Mouse (Mus musculus): ENCODE results near the gene Grb10. TPM values are rescaled to one million over a fixed set of nuclear protein-coding genes. Genes with fewer than 3 reads are reported as not detected.
A peak's percentile ranks its signal among the peaks of the same experiment; 100 is the strongest.

Gene Grb10
- polyA plus RNA-seq, 1 experiment: 38.2 TPM

- no peak for DNase-seq (ENCODE audit: low spot score)
These were observed 5.7 kb downstream of the Grb10 start for GRCm38 (mm10) chr11:12032831-12033230.

- no peak for DNase-seq (ENCODE audit: low spot score)
These were observed 11.8 kb downstream of the Grb10 start for GRCm38 (mm10) chr11:12026638-12027037.

GRCm38 (mm10) chr11:12025756-12026593 is 12.5 kb downstream of the Grb10 start:
- peak; percentile 48 for DNase-seq (ENCODE audit: low spot score)

GRCm38 (mm10) chr11:12025392-12025755 is 13.1 kb downstream of the Grb10 start:
- no peak for DNase-seq (ENCODE audit: low spot score)

GRCm38 (mm10) chr11:12023051-12023450 is 15.4 kb downstream of the Grb10 start:
- no peak for DNase-seq (ENCODE audit: low spot score)

GRCm38 (mm10) chr11:12019651-12020050 is 18.8 kb downstream of the Grb10 start:
- DNase-seq (ENCODE audit: low spot score): no peak

- DNase-seq (ENCODE audit: low spot score): no peak
These were observed 19.9 kb downstream of the Grb10 start for GRCm38 (mm10) chr11:12018604-12019003.

- DNase-seq (ENCODE audit: low spot score): no peak
These were observed 28.4 kb downstream of the Grb10 start for GRCm38 (mm10) chr11:12010084-12010483.

GRCm38 (mm10) chr11:12000293-12000910 is 38.1 kb downstream of the Grb10 start:
- DNase-seq (ENCODE audit: low spot score): no peak

GRCm38 (mm10) chr11:11998881-11999280 is 39.6 kb downstream of the Grb10 start:
- no peak for DNase-seq (ENCODE audit: low spot score)

- DNase-seq (ENCODE audit: low spot score): no peak
These were observed 41.4 kb downstream of the Grb10 start for GRCm38 (mm10) chr11:11997045-11997444.

- no peak for DNase-seq (ENCODE audit: low spot score)
These were observed 43.1 kb downstream of the Grb10 start for GRCm38 (mm10) chr11:11995371-11995770.

- no peak for DNase-seq (ENCODE audit: low spot score)
These were observed 44.7 kb downstream of the Grb10 start for GRCm38 (mm10) chr11:11993807-11994206.

- no peak for DNase-seq (ENCODE audit: low spot score)
These were observed 45.3 kb downstream of the Grb10 start for GRCm38 (mm10) chr11:11993183-11993582.

- DNase-seq (ENCODE audit: low spot score): no peak
These were observed 48.6 kb downstream of the Grb10 start for GRCm38 (mm10) chr11:11989850-11990249.

GRCm38 (mm10) chr11:11987233-11987632 is 51.2 kb downstream of the Grb10 start:
- no peak for DNase-seq (ENCODE audit: low spot score)

- no peak for DNase-seq (ENCODE audit: low spot score)
These were observed 59.8 kb downstream of the Grb10 start for GRCm38 (mm10) chr11:11978611-11979197.

GRCm38 (mm10) chr11:11974591-11975255 is 63.8 kb downstream of the Grb10 start:
- DNase-seq (ENCODE audit: low spot score): no peak

GRCm38 (mm10) chr11:11973366-11974014 is 65.0 kb downstream of the Grb10 start:
- no peak for DNase-seq (ENCODE audit: low spot score)

GRCm38 (mm10) chr11:11972401-11973110 is 65.9 kb downstream of the Grb10 start:
- DNase-seq (ENCODE audit: low spot score): no peak

GRCm38 (mm10) chr11:11970246-11970645 is 68.2 kb downstream of the Grb10 start:
- DNase-seq (ENCODE audit: low spot score): no peak

Measured in urinary bladder, adult 2 months (tissue).